Mouse (Mus musculus) telencephalon, adult 2 months (tissue): ENCODE measurements around the gene Il16.

ENCODE experiments used
- DNase-seq: peaks from one replicate; pipeline ENCODE4 v3.0.0-alpha.2; 2011; ENCODE audit warnings: low read depth, low spot score

The Il16 gene

GRCm38 (mm10) chr7:83606796-83607195 is 138.7 kb downstream of the Il16 start:
- DNase-seq, result no peak

GRCm38 (mm10) chr7:83604180-83604944 is 141.2 kb downstream of the Il16 start:
- DNase-seq, result no peak

- no peak for DNase-seq
Observed at GRCm38 (mm10) chr7:83599913-83600286, 145.6 kb downstream of the Il16 start.

- DNase-seq, result no peak
Observed at GRCm38 (mm10) chr7:83598997-83599912, 146.3 kb downstream of the Il16 start.

- no peak for DNase-seq
Observed at GRCm38 (mm10) chr7:83597063-83597462, 148.5 kb downstream of the Il16 start.

- no peak for DNase-seq
Observed at GRCm38 (mm10) chr7:83594056-83594455, 151.5 kb downstream of the Il16 start.
